Mouse (Mus musculus) 3134 (cell line): ENCODE measurements at regions not wholly inside any gene's neighbourhood (a gene's known extent, or its start where the extent isn't known, plus 50 kb on each side); places are given as distances from the start of the nearest gene placed in this dataset.

Experiments
- DNase-seq: peaks from one replicate; pipeline ENCODE4 v3.0.0-alpha.2; 2011; ENCODE audit warnings: low spot score; ENCODE audit not compliant: insufficient read length; ENCODE audit errors: extremely low read depth

DNA sequence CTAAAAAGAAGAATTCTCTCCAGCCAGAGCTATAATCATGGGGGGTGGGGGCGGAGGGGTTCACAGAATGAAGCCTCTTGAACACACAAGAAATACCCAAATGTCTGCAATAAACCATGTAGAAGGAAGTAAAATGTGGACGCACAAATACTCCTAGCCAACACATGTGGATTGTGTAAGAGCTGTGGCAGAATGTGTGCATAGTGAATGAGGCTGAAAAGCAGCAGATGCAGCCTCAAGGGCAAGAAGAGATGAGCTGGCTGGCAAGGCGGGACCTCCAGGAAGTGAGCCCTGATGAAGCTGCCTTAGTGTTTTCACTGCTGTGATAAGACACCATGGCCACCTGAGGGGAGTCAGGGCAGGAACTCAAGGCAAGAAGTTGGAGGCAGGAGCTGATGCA is 53.3 kb upstream of the Arhgap28 start:
- DNase-seq, result no peak

- no peak for DNase-seq
These were observed 56.5 kb upstream of the Arhgap28 start for GRCm38 (mm10) chr17:68060455-68060854.

GRCm38 (mm10) chr17:68065751-68066150 is 61.8 kb upstream of the Arhgap28 start:
- peak; percentile 39 for DNase-seq

DNA sequence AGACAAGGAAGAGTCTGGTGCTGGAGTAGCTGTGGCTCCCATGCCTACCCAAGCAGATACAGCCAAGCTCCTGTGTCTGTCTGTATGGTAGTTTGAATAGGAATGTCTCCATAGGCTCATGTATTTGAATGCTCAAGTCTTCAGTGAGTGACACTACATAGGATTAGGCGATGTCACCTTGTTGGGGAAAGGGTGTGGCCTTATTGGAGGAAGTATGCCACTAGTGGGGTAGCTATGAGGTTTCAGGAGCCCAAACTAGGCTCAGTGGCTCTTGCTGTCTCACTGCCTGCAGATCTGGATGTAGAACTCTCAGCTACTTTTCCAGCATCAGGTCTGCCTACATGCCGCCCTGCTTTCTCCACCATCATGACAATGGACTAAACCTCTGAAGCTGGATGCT is 62.3 kb upstream of the Arhgap28 start:
- no peak for DNase-seq

DNA sequence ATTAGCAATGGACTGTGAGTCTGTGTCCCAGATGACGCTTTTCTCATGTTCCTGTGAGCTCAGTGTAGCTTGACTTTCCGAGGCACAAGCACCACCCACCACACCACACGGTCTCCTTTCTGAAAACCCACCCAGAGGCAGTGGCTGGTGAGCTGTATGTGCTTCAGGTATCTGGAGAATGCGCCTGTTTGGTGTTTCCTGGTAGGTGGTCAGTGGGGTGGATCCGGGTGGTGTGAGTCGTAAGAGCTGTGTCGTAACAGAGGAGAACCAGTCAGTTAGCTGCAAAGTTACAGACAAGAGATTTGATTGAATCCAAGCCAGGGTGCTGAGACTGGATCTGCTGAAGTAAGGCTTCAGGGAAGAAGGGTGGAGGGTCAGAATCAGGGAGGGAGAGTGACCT is 65.1 kb upstream of the Arhgap28 start:
- DNase-seq, result no peak

GRCm38 (mm10) chr17:68069484-68069883 is 65.6 kb upstream of the Arhgap28 start:
- no peak for DNase-seq

GRCm38 (mm10) chr17:68071472-68071871 is 67.6 kb upstream of the Arhgap28 start:
- DNase-seq, result no peak

GRCm38 (mm10) chr17:68075712-68076111 is 71.8 kb upstream of the Arhgap28 start:
- no peak for DNase-seq

DNA sequence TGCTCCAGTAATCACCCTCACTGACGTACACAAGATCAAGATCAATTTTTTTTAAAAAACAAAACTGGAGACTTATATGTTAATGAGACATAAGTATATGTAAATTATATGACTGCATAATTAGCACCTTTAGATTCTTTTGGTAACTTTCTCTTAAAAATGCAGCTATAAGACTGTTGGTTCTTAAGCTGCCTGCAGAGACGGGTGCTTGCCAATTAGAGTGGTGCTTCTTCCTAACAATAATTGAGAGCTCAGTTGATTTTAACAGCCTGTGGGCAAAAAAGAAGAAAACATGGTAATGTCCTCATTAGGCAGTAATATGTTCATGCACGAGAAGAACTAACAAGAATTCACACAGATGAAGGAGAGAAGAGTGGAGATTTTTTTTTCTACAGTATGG is 74.8 kb upstream of the Arhgap28 start:
- no peak for DNase-seq

- no peak for DNase-seq
These were observed 80.5 kb upstream of the Arhgap28 start for GRCm38 (mm10) chr17:68084446-68084845.

DNA sequence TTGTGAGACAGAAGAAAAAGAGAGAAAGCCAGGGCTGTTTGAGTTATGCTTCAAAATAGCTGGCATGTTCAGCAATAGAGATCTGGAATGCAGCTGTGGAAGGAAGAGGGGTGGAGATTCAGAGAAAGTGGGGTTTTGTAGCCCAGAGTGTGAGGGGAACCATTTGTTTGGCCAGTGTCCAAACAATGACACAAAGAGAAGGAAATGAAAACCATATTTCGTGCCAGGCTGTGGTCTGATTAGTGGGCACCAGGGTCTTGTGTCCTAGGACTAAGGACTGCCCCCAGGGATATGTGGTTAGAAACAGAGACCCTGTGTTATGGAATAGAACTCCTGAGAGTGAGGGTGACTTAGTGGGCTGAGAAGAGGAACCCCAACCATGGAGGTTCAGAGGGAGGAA is 83.2 kb upstream of the Arhgap28 start:
- DNase-seq, result peak; percentile 26

DNA sequence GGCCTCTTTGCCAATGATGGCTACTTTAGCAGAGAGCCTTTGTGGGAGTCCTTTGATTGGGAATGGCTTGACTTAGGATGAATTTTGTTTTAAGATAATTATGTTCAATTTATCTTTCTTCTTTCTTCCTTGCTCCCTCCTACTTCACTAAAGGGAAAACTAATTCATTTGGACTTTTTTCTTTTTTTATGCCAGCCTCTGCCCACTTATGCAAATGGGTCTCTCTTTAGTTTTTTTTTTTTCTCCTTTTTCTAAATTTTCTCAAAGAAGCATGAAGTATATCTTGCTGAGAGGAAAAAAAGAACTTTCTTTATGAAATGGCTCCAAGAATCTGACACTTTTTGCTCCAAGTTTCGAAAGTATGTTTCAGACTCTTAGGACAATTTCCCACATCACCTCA is 85.3 kb upstream of the Arhgap28 start:
- no peak for DNase-seq

DNA sequence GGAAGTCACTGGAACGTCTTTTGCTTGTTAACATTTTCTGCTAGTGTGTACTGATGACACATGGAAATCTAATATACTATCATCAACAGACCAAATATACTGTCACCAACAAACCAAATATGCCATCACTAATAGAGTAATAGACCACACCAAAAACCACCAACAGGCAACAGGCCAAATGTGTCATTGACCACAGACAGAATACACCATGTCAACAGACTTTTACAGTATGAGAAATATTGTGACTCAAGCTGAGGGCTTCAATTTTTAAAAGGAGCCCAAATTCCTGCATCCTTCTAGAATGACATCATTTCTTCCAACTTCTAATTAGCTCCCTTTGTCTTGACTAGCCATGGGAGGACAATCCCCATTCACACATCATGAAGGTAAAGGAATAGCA is 85.9 kb upstream of the Arhgap28 start:
- peak; percentile 78 for DNase-seq

DNA sequence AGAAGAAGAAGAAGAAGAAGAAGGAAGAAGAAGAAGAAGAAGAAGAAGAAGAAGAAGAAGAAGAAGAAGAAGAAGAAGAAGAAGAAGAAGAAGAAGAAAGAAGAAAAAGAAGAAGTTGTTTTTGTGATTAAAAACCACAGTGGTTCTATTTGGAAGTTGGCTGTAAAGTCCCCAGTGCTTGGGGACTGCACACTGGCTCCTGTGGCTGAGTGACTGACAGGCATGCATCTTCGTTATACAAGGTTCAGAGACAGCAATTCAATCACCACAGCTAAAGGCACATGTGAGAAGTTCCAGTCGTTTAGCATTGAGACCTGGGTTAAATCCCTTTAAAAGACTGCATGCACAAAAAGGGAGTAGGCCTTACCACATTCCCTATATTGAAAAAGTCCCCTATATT is 93.1 kb upstream of the Arhgap28 start:
- no peak for DNase-seq

- no peak for DNase-seq
These were observed 93.5 kb upstream of the Arhgap28 start for GRCm38 (mm10) chr17:68097436-68097835.

DNA sequence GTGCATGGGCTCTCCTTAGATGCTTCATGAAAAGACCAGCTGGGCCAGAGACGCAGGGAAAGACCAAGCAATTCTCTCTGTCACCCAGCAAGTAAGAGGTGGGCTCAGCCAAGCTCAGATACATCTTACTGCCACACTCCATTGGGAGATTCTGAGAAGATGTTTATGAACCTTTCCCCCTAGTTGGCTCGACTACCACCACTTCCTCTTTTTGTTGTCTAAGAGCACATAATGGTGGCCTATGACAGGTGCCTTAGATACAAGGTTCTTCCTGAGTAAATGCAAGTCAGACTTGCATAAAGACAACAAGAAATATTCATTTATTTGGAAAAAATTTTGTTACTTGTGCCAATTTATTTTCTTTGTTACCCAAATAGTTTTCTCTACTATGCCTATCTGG is 96.2 kb upstream of the Arhgap28 start:
- no peak for DNase-seq

GRCm38 (mm10) chr17:68103346-68103745 is 99.4 kb upstream of the Arhgap28 start:
- no peak for DNase-seq

DNA sequence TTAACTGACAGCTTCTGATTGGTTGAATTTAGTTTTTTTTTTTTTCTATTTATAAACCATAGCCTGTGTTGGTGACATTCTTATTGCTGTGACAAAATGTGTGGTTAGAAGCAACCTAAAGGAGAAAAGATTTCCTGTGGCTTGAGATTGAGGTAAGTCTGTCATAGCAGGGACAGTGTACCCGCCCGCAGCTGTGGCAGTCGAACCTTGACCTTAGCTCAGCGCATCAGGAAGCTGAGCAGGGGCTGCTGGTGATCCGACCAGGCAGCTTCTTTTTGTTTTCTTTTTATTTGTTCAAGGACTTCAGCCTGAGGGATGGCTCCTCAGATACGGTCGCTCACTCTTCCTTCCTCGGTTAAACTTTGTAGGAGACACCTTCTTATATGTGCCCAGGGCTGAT is 102.4 kb upstream of the Arhgap28 start:
- no peak for DNase-seq

DNA sequence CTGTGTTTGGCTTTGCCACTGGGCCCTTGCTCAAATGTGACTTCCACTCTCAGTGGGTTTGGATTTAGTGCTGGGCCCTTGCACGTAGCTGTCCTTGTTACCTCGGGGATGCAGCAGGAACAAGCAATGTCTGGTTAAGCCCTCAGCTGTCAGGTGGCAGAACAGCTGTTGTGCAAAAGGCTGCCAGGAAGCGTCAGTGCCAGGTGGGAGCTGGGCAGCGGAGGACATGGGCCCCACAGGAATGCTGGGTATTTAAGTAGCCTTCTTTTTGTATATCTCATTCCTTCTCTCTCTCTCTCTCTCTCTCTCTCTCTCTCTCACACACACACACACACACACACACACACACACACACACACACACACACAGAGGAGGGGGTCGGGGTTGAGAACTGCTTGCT is 104.0 kb upstream of the Arhgap28 start:
- DNase-seq, result peak; percentile 29

GRCm38 (mm10) chr17:68111834-68112473 is 108.0 kb upstream of the Arhgap28 start:
- DNase-seq, result no peak

DNA sequence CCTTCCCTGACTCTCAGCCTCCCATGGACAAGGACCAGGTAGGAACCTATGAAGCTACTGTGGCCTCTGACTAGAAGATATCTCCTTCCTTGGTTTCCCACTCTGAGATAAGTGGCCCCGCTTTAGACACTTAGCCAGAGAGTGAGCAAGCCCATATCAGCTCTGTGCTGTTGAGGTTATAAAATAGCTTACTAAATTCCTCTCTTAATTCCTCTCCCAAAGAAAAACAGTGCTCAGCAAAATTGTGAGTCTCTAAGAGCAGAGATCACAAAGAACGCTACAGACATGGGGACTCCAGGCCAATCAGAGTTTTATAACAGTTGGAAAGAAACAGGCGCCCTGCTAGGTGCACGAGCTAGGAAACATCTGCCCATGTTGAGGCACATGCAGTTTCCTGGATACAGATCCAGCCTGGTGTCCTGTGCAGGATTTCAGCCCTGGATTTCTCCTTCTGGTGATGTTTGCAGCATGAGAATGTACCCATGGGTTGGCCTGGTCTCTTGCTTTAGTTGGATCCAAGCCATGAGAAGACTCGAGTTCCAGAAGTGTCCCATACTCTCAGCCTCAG is 108.9 kb upstream of the Arhgap28 start:
- no peak for DNase-seq

GRCm38 (mm10) chr17:68115599-68115998 is 111.7 kb upstream of the Arhgap28 start:
- no peak for DNase-seq
